Mouse (Mus musculus) A20 (cell line): ENCODE results near the gene Wdr59.

Experiments used
- DNase-seq: peaks from one replicate; pipeline ENCODE4 v3.0.0-alpha.2; 2011; ENCODE audit warnings: low read depth, low spot score

The Wdr59 gene

DNA sequence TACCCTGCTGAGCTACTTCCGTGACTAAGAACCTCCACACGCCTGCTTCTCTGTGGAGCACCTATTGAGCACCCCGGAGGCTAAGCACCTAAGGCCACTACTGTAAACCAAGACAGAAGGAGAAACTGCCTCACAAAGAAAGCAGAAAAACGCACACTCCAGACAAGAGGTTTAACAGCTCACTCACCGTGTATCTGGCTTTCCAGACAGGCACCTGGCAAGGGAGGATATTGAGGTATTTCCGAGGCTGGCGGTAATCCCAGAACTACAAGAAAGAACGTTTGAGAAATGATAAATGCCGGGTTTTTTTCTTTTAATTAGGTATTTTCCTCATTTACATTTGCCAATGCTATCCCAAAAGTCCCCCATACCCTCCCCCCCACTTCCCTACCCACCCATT is 29.4 kb downstream of the Wdr59 start:
- DNase-seq, result no peak

DNA sequence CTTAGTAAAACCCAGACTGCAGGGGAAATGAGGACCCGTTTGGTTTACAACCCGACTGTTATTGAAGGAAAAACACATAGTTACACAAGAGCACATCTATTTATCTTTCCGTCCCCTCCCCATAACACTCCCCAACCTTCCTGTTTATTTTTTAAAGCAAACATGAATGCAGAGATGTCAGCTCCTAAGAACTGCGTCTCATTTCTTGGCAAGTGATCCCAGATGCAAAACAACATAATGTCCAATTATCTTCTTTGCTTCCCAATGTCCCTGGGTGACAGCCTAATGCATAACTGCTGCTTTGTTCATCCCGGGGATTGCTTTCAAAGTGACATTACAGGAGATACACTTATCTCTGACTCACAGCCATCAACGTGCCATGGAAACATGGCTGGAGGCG is 30.7 kb downstream of the Wdr59 start:
- DNase-seq, result no peak

- DNase-seq, result no peak
Measured at GRCm38 (mm10) chr8:111490034-111490591, 31.8 kb downstream of the Wdr59 start.

GRCm38 (mm10) chr8:111480691-111481090 is 41.2 kb downstream of the Wdr59 start:
- no peak for DNase-seq

DNA sequence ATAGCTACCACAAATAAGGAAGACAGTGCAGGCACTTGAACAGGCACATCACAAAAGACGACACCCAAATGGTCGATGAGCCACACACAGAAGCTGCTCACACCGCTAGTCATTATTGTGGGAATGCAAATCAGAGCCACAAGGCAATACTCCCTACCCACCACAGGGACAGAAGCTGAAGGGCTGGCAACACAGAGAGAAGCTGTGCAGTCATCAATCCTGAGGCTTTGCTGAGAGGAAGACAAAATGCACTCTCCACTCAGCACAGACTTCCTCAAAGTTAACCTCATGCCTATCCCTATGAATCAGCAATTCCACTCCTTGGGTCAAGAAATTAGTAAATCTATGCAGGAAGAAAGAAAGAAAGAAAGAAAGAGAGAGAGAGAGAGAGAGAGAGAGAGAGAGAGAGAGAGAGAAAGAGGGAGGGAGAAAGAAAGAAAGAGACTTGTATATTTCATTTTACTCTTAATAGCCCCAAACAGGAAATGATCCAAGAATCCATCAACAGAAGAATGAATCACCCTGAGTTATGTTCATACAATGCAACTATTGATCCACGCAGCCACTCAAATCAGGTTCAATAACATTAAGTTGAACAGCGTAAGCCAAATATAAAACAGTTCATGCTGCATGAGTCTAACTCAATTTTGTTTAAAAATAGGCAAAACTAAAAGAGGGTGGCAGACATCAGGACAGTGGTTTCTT is 44.0 kb downstream of the Wdr59 start:
- no peak for DNase-seq

- no peak for DNase-seq
Measured at GRCm38 (mm10) chr8:111471526-111472081, 50.3 kb downstream of the Wdr59 start.

DNA sequence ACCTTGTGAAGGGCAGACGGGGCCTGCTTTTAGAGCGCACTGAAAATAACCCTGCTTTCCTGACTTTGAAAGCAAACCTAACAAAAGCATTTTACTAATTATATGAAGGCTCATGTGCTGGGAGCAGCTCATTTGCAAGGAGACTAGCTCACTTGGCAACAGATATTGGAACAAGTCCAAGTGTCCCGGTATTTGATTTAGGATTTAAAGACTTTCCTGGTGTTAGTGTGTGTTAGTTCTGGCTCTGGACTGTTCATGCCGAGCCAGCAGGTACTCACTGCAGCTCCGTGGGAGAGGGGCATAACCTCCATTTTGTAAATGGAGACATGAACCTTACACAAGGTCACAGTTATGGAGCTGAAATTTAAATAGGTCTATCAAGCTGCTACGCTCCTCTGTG is 52.9 kb downstream of the Wdr59 start:
- DNase-seq, result no peak

DNA sequence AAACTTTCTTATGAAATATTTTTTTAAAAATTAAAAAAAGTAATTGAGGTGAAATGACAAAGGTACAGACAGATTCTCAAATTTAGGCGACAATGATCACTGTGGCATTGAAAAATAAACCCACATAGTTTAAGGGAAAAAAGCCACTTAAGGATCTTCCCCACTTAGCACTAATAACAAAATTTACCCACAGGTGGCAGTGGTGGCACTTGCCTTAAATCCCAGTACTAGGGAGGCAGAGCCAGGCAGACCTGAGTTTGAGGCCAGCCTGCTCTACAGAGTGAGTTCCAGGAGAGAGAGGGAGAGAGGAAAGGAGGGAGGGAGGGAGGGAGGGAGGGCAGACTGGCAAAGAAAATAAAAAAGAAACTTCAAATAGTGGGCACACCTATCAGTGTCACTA is 56.6 kb downstream of the Wdr59 start:
- DNase-seq, result peak; percentile 16

DNA sequence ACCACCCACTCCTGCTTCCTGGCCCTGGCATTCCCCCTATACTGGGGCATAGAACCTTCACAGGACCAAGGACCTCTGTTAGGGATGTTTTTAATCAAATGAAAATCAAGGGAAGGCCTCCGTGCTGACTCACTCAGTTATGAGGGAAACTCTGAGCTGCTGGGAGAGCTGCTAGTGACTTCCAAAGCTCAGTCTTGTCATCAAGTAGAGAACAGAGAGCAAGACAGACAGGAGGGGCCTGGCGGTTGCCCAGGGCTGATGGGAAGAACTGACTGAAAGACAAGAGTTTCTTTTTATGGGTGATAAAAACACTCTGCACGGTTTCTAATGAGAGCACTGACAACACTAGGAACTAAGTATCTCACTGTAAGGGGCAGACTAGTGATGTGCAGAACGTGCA is 57.4 kb downstream of the Wdr59 start:
- DNase-seq, result no peak

GRCm38 (mm10) chr8:111449671-111450070 is 72.2 kb downstream of the Wdr59 start:
- DNase-seq, result no peak

GRCm38 (mm10) chr8:111445960-111446660 is 75.8 kb downstream of the Wdr59 start:
- peak; percentile 34 for DNase-seq

GRCm38 (mm10) chr8:111445558-111445957 is 76.3 kb downstream of the Wdr59 start:
- no peak for DNase-seq

GRCm38 (mm10) chr8:111444245-111444644 is 77.6 kb downstream of the Wdr59 start:
- no peak for DNase-seq

GRCm38 (mm10) chr8:111439189-111439588 is 82.7 kb downstream of the Wdr59 start:
- peak; percentile 64 for DNase-seq

- no peak for DNase-seq
Measured at GRCm38 (mm10) chr8:111435071-111435828, 86.6 kb downstream of the Wdr59 start.

GRCm38 (mm10) chr8:111424646-111425045 is 97.2 kb downstream of the Wdr59 start:
- DNase-seq, result no peak

GRCm38 (mm10) chr8:111424181-111424580 is 97.7 kb downstream of the Wdr59 start:
- no peak for DNase-seq

GRCm38 (mm10) chr8:111422614-111423013 is 99.3 kb downstream of the Wdr59 start:
- DNase-seq, result no peak

GRCm38 (mm10) chr8:111419171-111419570 is 102.7 kb downstream of the Wdr59 start:
- no peak for DNase-seq

GRCm38 (mm10) chr8:111418601-111419000 is 103.3 kb downstream of the Wdr59 start:
- DNase-seq, result peak; percentile 42

GRCm38 (mm10) chr8:111417222-111417621 is 104.7 kb downstream of the Wdr59 start:
- DNase-seq, result no peak

DNA sequence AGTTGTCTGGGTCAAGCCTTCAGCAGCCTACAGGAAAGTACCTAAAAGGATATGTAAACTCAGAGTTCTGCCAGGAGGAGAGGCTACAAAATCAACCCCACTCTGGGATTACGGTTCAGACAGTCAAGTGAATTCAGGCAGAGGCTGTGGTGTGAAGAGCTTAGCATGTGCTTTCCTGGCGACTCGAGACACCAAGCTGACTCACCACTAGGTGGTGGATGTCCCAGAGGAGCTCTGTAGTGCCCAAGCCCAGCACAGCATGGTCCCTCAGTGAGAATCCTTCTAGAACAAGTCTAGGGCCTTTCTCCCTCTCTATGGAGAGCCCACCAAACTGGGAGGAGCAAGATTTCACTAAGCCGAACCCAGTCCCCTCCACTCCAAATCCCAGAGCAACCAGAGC is 118.5 kb downstream of the Wdr59 start:
- peak; percentile 46 for DNase-seq
